Mouse (Mus musculus) spleen, postnatal 4 days (tissue): ENCODE data around the gene Cables2.
A peak's percentile ranks its signal among the peaks of the same experiment; 100 is the strongest.

Experiments
- DNase-seq, 2 experiments: peaks; one replicate each; pipeline ENCODE4 v3.0.0; 2022; ENCODE audit warnings: low spot score in 2 of 2

Cables2 gene

GRCm38 (mm10) chr2:180225762-180226378, 47.4 kb downstream of the Cables2 start, which contains the start of gene Lama5:
Gene Lama5, minus strand, starts transcription at chr2:180225859.
- DNase-seq = peak in 1 of 2 experiments; percentile 65

- DNase-seq = no peak
These were observed 48.1 kb downstream of the Cables2 start for GRCm38 (mm10) chr2:180225044-180225761.

GRCm38 (mm10) chr2:180224647-180225043, 48.7 kb downstream of the Cables2 start:
- DNase-seq = no peak

GRCm38 (mm10) chr2:180222250-180222649, 51.0 kb downstream of the Cables2 start:
- DNase-seq = no peak

DNA sequence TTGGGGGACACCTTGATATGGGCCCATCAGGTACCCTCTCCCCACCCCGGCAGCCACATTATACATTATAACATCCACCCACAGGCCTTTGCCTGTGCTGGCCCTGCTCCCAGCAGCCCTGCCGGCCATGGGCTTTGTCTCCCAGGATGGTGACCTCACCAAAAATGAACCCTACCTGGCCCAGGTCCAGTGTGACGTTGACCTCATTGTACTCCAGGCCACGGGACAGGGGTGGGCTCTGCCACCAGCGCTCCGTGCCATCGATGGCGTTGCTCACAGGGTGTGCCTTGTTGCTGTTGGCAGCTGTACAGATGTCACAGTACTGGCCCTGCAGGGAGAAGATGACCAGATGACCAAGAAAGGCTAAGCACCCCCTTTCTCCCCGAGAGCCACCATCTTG, 52.2 kb downstream of the Cables2 start:
- DNase-seq = no peak

DNA sequence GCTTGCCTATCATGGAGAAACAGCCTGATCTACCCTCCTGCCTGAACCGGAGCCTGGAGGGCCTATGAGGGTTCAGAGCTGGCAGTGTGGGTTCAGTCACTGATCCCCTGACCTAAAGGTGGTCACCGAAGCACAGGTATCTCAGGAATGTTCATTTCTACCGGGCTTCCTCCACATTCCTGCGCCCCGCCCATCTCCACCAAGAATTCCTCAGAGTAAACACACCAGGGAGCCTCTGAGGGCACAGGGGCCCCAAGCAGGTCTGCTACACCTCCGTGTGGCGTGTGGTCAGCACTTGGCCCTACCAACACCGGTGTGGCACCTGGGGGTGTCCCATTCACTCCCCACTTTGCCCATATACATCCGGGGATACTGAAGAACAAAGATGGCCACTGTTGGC, 53.1 kb downstream of the Cables2 start:
- DNase-seq = no peak

DNA sequence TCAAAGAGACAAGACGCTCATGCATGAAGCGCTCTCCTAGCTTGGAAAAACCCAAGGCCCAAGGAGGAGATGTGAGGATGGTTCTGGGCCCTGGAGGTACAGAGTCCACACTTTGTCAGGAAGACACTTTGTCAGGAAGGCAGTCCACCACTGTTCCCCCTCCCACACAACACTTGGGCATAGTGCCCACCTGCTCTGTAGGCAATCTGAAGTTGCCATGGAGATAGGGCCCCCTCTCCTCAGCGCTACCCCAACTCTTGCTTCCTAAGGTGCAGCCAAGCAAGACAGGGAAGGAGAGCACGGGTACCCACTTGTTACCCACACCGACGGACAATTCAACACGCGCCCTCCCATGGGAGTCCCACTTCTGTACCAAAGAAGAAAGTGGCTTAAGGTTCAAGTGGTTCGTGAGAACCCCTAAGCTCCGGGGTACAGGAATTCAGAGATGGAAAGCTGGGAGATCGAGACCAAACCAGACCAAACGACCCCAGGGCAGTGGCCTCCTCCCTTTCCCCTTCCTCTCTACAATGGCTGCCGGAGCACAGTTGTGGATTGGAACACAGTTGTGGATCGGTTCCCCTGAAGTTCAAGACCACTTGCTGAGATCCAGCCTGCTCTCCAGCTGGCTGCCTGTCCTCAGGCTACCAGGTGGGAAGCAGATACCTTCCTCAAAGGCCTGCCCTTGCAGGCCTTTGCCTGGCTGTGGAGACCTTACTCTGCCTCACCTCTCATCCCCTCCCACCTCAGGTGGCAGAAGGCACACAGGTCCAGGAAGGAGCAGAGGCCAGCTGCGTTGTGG, 54.0 kb downstream of the Cables2 start:
- no peak for DNase-seq

- DNase-seq = no peak
These were observed 54.6 kb downstream of the Cables2 start for GRCm38 (mm10) chr2:180218677-180219076.

- no peak for DNase-seq
These were observed 55.1 kb downstream of the Cables2 start for GRCm38 (mm10) chr2:180218241-180218640.

DNA sequence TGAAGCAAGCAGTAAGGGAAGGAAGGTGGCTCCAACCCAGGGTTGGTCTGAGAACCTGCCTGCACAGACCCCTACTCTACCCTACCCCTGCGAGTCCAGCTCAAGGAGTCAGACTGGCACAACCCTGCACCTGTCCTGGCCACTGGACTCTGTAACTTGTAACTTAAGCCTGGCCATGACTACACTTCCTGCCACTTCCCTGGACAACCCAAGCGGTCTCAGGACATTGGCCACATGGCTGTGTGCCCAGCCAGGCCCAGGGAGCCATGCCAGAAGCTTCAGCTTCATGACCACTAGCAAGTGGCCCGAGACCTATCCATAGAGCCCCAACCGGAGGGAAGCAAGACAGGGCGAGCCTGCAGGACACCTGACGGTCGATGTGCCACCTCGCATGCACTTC, 55.7 kb downstream of the Cables2 start:
- no peak for DNase-seq

- DNase-seq = no peak
These were observed 56.4 kb downstream of the Cables2 start for GRCm38 (mm10) chr2:180216921-180217320.

DNA sequence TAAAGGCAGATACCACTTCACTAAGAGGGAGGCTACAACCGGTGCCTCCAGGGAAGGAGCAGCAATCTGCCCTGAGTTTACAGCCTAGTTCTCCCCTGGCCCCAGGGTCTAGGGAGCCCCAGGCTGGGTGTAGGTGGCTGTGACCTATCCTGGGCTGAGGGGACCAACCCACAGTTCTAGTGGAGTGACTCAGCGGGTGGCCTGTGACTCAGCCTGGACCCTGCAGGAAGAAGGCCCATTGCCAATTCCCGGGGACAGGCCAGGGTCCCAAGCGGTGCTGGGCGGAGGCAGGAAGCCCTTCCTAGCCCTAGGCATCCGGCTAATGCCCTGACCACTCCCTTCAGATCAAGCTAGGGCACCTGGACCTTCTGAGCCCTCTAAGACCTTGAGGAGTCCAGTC, 57.3 kb downstream of the Cables2 start:
- DNase-seq = no peak

DNA sequence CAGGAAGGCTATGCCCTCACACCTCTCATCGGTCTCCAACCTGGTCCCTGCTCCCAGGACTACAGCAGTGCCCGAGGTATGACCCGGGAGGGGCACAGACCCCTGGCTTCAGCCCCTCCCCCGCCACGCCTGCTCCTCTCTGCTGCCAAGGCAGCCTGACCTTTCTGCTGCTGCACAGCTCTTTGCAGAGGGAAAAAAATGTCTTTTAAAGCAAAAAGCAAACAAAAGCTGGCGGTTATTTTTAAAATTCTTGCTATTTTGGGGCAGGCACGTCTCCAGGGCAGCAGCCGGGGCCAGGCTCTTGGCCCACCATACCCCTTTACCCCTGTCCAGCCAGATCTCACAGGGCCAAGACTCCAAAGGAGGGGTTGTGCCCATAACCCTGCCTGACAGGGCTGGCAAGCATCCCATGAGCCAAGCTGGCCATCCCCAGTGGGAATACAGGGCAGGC, 58.3 kb downstream of the Cables2 start:
- no peak for DNase-seq

DNA sequence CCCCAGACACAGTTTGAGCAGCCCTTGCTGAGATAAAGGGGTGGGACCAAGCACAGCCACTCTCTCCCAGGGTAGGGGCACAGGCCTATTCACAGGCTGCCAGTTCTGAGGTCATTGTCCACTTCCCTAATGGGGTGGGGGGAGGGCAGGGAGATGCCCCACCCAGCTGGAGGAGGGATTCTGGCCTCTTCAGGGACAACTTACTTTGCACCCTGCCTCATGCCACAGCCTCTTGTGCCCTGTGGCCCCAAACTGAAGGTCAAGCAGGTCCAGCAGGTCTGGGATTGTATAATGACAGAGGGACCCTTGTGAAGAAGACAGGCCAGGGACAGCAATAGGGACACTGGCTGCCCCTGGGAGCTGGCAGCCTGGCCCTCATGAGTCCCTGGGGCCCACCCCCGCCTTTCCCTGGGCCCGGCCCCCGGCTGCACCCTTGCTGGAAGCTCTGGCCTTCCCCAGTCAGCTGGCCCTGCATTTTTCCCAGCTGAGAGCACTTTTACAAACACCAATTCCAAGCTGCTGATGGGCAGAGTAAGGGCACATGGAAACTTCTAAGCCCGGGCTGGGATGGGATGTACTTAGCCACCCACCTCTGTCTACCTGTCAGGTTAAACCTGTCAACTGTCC, 58.8 kb downstream of the Cables2 start:
- DNase-seq = no peak

GRCm38 (mm10) chr2:180212255-180212654, 61.0 kb downstream of the Cables2 start:
- DNase-seq = no peak

DNA sequence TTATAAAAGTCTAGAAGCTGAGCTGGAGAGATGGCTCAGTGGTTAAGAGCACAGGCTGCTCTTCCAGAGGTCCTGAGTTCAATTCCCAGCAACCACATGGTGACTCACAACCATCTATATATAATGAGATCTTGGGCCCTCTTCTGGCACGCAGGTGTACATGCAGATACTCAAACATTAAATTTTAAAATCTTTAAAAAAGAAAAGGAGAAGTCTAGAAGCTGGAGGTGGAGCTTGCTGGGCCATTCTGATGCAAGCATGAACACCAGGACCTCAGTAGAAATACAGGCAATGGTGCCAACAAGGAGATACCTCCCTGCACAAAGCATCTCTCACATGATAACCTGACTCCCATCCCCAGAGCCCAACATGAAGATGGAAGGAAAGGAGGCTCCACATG, 64.3 kb downstream of the Cables2 start:
- no peak for DNase-seq
